Mouse (Mus musculus) liver, embryonic 14.5 days (tissue): ENCODE data around the gene Usb1.

Experiments used
- CTCF ChIP-seq: IDR thresholded peaks from 2 replicates; pipeline ENCODE4 v1.5.1; 2016; ENCODE audit warnings: antibody characterized with exemption, low read depth, control low read depth
- EP300 ChIP-seq: IDR thresholded peaks from 2 replicates; pipeline ENCODE4 v1.6.1; 2016; ENCODE audit warnings: antibody characterized with exemption, low read depth

GRCm38 (mm10) chr8:95373389-95374002 is 41.4 kb downstream of the Usb1 start:
- TF ChIP-seq EP300 = no peak
- TF ChIP-seq CTCF = no peak
